Mouse (Mus musculus): ENCODE measurements around the gene Pum2. TPM values are rescaled to one million over a fixed set of nuclear protein-coding genes. Genes with fewer than 3 reads are reported as not detected.
A peak's percentile ranks its signal among the peaks of the same experiment; 100 is the strongest.

Pum2 gene
- polyA plus RNA-seq, 1 experiment from 2014 or later, result 64.2 TPM

DNA sequence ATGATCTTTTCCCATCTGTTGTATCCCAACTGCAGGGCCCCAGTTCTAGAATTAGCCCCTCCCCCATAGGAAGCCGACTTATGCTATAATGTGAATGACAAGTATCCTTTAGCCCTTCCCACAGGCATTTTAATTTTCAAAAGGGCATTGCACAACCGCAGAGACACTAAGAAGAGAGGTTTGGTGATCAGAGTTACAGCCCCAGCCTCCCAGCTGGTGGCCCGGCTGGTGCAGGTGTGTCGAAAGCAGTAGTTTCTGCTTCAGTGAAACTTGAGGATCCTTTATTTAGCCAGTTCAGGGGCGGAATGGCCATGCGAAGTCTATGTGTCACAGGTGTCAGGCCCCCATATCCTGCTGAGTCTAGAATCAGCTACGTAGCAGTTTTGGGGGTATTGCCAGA, 107.2 kb downstream of the Pum2 start:
- Histone ChIP-seq H3K9ac (no peak overlapping the region), H3K4me3 (ENCODE audit: low read depth, low read length) (no peak overlapping the region), H3K4me2 (no peak overlapping the region), H3K27ac (ENCODE audit: low read depth) (no peak overlapping the region), H3K4me1 (ENCODE audit: insufficient read depth) (peaks cover 9% of the 10 kb centered on the region; the same call in 1 of the 2 replicates), H3K9me3 (ENCODE audit: low read depth, low read length) (no peaks in the 10 kb centered on the region), H3K27me3 (ENCODE audit: insufficient read depth, low read length) (no peaks in the 10 kb centered on the region), H3K36me3 (ENCODE audit: insufficient read depth) (no peaks in the 10 kb centered on the region)
- TF ChIP-seq CTCF (IDR thresholded peaks at IDR 0.05; ENCODE audit: low read depth), result no peak
- no peak for ATAC-seq (ENCODE audit: insufficient read depth)
- DNase-seq, result no peak
- 73% methylated on average over 7 of the region's 7 CpGs for WGBS

DNA sequence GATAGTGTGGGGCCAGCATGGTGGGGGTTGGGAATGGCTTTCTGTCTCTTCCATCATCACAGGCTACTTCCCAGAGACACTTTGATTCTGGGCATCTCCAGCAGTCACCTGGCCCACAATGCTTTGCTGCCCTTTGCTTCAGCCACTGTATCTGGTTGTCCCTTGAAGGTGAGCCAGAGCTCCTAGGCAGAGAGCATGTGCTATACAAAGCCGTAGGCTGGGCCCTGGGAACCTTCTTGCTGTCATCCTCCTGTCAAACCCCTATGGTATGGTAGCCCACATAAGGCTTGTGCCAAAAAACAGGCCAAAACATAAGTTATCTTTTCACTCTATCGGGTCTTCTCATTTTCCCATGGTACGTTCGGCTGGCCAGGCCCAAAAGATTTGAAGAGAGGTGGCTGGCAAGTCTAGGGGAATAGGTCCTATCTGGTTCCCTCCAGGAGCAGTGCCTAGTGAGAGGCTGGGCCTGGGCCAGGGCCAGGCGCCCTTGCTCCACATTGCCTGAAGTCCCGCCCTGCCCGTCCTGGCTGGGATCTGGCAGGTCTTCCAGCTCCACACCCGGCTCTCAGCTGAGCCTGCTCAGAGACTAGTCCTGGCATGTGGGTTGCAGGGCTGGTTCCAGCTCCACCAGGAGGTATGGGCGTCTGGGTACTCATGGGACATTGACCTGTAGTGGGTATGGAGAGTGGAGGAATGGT, 107.9 kb downstream of the Pum2 start:
- ATAC-seq (ENCODE audit: insufficient read depth) (peak; percentile 25; the same call in 1 of the 2 replicates), DNase-seq (peak; percentile 29)

DNA sequence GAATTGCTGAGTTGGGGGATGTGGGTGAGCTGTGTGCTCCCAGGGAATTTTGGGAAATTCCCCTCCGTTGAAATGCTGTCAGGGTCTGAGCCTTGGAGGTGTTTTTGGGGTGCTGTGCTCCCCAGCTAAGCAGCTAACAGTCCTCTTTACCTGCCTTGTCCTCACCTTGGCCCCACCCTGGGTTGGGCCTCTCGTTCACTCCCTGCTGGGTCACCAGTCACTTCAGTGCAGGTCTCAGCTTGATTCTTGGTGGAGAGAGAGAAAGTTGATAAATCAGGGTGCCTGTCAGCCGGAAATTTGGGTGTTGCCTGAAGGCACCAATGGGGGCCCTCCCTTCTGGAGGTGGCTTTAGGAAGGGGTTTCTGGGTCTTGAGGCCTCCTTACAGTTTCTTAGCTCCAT, 108.6 kb downstream of the Pum2 start:
- Histone ChIP-seq H3K27ac (ENCODE audit: low read depth) (no peak overlapping the region), H3K4me3 (ENCODE audit: low read depth, low read length) (no peak overlapping the region), H3K4me2 (no peak overlapping the region)

More for the DNA sequence above, 107.9 kb downstream of the Pum2 start:
- H3K9me3 ChIP-seq (ENCODE audit: low read depth, low read length), result no peaks in the 10 kb centered on the region
- H3K27me3 ChIP-seq (ENCODE audit: insufficient read depth, low read length), result no peaks in the 10 kb centered on the region
- TF ChIP-seq CTCF (IDR thresholded peaks at IDR 0.05; ENCODE audit: low read depth), result no peak
- H3K36me3 ChIP-seq (ENCODE audit: insufficient read depth), result no peaks in the 10 kb centered on the region
- 76% methylated on average over 9 of the region's 9 CpGs for WGBS
- H3K9ac ChIP-seq, result no peak overlapping the region
- no peak overlapping the region for H3K4me3 ChIP-seq (ENCODE audit: low read depth, low read length)
- H3K27ac ChIP-seq (ENCODE audit: low read depth), result no peak overlapping the region
- peaks cover 6% of the 10 kb centered on the region; the same call in 1 of the 2 replicates for H3K4me1 ChIP-seq (ENCODE audit: insufficient read depth)
- H3K4me2 ChIP-seq, result no peak overlapping the region

DNA sequence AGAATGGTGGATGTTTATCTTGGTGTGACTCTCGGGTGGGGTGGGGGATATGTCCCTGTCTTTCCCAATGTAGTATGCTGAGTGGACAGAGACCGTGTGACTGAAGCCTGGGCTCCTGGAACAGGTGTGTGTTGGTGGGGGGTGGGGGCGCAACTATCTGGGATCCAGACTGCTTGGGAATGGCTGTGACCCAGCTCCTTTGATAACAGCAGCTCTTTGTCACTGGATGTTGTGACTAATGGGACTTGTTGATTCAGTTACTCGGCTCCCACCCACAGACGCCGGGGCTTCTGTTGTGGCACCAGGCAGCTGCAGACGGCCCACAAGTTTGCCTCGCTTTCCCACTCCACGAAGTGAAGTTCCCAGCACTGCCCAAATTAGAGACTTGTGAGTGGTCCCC, 110.3 kb downstream of the Pum2 start:
- Histone ChIP-seq H3K4me3 (ENCODE audit: low read depth, low read length) (no peak overlapping the region), H3K36me3 (ENCODE audit: insufficient read depth) (no peaks in the 10 kb centered on the region), H3K27me3 (ENCODE audit: insufficient read depth, low read length) (no peaks in the 10 kb centered on the region), H3K9me3 (ENCODE audit: low read depth, low read length) (no peaks in the 10 kb centered on the region), H3K27ac (ENCODE audit: low read depth) (no peak overlapping the region), H3K9ac (no peak overlapping the region), H3K4me2 (no peak overlapping the region), H3K4me1 (ENCODE audit: insufficient read depth) (peaks cover 6% of the 10 kb centered on the region; the same call in 1 of the 2 replicates)
- WGBS, result 60% methylated on average over 9 of the region's 9 CpGs
- TF ChIP-seq CTCF (IDR thresholded peaks at IDR 0.05; ENCODE audit: low read depth), result no peak
- no peak for ATAC-seq (ENCODE audit: insufficient read depth)
- DNase-seq, result no peak

More for the DNA sequence above, 108.6 kb downstream of the Pum2 start:
- Histone ChIP-seq H3K27me3 (ENCODE audit: insufficient read depth, low read length) (no peaks in the 10 kb centered on the region), H3K4me1 (ENCODE audit: insufficient read depth) (peaks cover 6% of the 10 kb centered on the region; the same call in 1 of the 2 replicates), H3K9me3 (ENCODE audit: low read depth, low read length) (no peaks in the 10 kb centered on the region), H3K36me3 (ENCODE audit: insufficient read depth) (no peaks in the 10 kb centered on the region), H3K9ac (no peak overlapping the region)
- no peak for ATAC-seq (ENCODE audit: insufficient read depth)
- TF ChIP-seq CTCF (IDR thresholded peaks at IDR 0.05; ENCODE audit: low read depth), result no peak
- DNase-seq, result no peak
- 65% methylated on average over 3 of the region's 3 CpGs for WGBS

DNA sequence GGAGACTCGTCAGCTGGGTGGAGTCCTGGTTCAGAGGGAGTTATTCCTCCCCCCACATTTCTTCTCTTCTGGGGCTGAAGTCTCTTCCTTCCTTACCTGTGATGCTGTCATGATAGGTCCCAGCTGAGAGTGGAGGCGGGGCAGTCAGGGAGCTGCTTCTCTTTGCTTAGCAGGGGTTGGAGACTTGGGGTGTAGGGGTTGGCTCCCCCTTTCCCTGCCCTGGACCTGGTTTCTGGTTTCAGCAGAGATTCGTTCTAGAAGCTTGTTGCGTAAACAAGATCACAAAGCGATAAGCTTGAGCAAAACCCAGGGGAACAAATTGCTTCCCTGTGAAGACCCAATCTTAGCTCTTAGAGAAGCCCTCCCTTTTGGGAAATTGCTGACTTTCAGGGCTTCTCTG, 112.5 kb downstream of the Pum2 start:
- peaks cover 3% of the 10 kb centered on the region; the same call in 1 of the 2 replicates for H3K4me1 ChIP-seq (ENCODE audit: insufficient read depth)
- no peak for DNase-seq
- H3K27me3 ChIP-seq (ENCODE audit: insufficient read depth, low read length), result no peaks in the 10 kb centered on the region
- ATAC-seq (ENCODE audit: insufficient read depth), result no peak
- WGBS, result 55% methylated on average over 5 of the region's 5 CpGs
- TF ChIP-seq CTCF (IDR thresholded peaks at IDR 0.05; ENCODE audit: low read depth), result no peak
- no peak overlapping the region for H3K4me2 ChIP-seq
- no peaks in the 10 kb centered on the region for H3K9me3 ChIP-seq (ENCODE audit: low read depth, low read length)
- H3K9ac ChIP-seq, result no peak overlapping the region
- no peak overlapping the region; the same call in 1 of the 2 replicates for H3K27ac ChIP-seq (ENCODE audit: low read depth)
- peaks cover 16% of the 10 kb centered on the region for H3K36me3 ChIP-seq (ENCODE audit: insufficient read depth)
- H3K4me3 ChIP-seq (ENCODE audit: low read depth, low read length), result no peak overlapping the region

DNA sequence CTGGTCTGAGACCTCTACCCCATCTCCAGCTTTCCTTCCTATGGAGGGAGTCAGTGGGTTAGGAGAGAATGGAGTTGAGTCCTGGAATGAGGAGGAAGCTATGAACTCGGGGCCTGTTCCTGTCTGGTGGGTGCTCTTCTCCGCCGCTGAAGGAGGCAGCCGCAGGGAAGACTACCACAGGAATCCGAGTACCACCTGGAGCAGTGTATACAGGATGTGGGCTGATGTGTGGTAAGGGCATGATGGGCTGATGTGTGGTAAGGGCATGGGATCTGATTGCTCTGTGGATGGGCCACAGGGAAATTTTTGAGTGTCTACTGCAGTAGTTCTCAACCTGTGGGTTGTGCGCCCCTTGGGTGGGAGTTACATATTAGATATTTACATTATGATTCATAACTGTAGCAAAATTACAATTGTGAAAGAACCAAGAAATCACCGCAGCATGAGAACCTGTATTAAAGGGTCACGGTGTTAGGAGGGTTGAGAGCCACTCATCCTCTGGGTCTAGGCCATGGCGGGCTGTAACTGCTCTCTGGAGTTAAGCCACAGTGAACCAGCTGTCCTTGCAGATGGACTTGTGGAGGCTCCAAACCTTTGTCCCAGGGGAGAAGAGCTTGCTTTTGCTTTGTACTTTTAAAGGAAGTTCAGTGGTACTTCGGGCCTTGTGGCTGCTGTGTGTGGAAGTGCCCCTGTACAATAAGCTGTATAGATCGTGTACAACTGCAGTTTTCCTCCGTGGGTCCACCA, 113.2 kb downstream of the Pum2 start:
- no peak for ATAC-seq (ENCODE audit: insufficient read depth)
- no peak overlapping the region for H3K4me2 ChIP-seq
- no peak for TF ChIP-seq CTCF (IDR thresholded peaks at IDR 0.05; ENCODE audit: low read depth)
- no peak overlapping the region for H3K4me3 ChIP-seq (ENCODE audit: low read depth, low read length)
- H3K4me1 ChIP-seq (ENCODE audit: insufficient read depth), result peaks cover 3% of the 10 kb centered on the region; the same call in 1 of the 2 replicates
- no peaks in the 10 kb centered on the region for H3K9me3 ChIP-seq (ENCODE audit: low read depth, low read length)
- no peaks in the 10 kb centered on the region for H3K27me3 ChIP-seq (ENCODE audit: insufficient read depth, low read length)
- H3K9ac ChIP-seq, result no peak overlapping the region
- no peak for DNase-seq
- H3K36me3 ChIP-seq (ENCODE audit: insufficient read depth), result peaks cover 22% of the 10 kb centered on the region
- peak overlapping the region; percentile 13; the same call in 1 of the 2 replicates for H3K27ac ChIP-seq (ENCODE audit: low read depth)
- 77% methylated on average over 12 of the region's 12 CpGs for WGBS

DNA sequence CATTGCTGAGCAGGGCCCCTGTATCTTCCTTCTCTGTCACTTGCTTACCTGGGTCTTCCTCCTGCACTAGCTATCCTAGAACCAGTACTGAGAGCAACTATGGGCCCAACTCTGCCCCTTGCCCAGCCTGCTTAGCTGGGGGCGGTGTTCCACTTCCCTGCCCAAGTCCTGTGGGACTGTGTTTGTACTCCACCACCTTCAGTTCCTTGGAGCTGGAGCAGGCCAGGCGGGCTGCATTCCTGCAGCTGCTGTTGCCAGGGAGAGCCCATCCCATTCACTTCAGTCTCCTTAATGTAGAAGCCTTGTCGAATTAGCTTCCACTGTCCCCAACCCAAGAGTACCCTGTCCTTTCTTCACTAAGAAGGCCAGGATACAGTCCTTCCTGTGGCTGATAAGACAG, 114.5 kb downstream of the Pum2 start:
- Histone ChIP-seq H3K9ac (no peak overlapping the region), H3K27me3 (ENCODE audit: insufficient read depth, low read length) (no peaks in the 10 kb centered on the region), H3K27ac (ENCODE audit: low read depth) (peak overlapping the region; percentile 24; the same call in 1 of the 2 replicates), H3K36me3 (ENCODE audit: insufficient read depth) (peaks cover 34% of the 10 kb centered on the region), H3K9me3 (ENCODE audit: low read depth, low read length) (no peaks in the 10 kb centered on the region), H3K4me1 (ENCODE audit: insufficient read depth) (peaks cover 3% of the 10 kb centered on the region; the same call in 1 of the 2 replicates), H3K4me2 (no peak overlapping the region), H3K4me3 (ENCODE audit: low read depth, low read length) (no peak overlapping the region)
- WGBS, result 65% methylated on average over 3 of the region's 3 CpGs
- no peak for TF ChIP-seq CTCF (IDR thresholded peaks at IDR 0.05; ENCODE audit: low read depth)
- DNase-seq, result peak; percentile 25
- ATAC-seq (ENCODE audit: insufficient read depth), result peak; percentile 48; the same call in 1 of the 2 replicates

Measured in lung, embryonic 14.5 days (tissue).